Mouse (Mus musculus) right cerebral cortex, postnatal 10 days (tissue): ENCODE results near the gene Zscan20.

Experiments
- DNase-seq, 2 experiments: peaks; one replicate each; pipeline ENCODE4 v3.0.0; 2021; ENCODE audit warnings: low spot score in 2 of 2

Gene Zscan20

DNA sequence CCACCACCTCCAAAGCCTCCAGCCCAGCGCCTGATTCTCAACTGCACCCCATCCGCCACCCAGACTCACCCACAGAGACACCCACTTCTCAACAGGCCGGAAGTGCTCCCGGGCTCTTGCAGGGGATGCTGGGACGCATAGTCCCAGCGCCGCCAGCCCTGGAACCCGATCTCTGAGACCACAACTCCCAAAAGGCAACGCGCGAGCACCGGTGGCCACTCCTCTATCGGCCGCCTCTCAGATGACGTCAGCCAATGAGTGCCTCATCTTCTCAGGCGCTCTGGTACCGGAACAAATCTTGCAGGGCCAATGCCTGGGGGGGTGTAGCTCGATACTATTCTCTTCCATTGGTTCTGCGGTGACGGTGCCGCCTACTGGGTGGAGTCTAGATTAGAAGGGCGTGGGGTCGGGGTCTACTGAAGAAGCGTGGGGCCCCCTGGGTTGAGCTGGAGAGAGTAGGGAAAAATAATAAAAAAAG lies at the start of gene Zscan20:
TSS of gene Zscan20 (minus strand) at position 174 of the 478 bp plus-strand sequence.
- peak; percentile 99 to 100 for DNase-seq

DNA sequence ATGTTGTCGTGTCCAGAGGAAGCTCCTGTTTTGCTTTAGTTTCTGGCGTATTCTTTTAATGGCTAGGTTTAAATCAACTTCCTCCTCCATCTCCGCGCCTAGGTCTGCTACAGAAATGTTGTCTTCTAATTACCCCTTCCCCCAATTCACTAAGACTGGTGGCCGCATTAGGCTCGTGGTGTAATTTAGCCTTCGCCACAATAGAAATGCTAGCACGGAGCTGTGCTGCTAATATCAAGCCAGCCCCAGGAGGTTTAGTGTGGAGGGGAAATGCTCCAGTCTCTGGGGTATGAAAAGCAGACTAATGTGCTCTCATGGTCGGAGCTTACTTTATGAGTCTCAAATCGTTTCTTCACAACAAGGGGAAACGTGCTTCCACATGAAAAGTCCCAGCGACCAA lies 45.5 kb upstream of the Zscan20 start:
- DNase-seq: no peak

DNA sequence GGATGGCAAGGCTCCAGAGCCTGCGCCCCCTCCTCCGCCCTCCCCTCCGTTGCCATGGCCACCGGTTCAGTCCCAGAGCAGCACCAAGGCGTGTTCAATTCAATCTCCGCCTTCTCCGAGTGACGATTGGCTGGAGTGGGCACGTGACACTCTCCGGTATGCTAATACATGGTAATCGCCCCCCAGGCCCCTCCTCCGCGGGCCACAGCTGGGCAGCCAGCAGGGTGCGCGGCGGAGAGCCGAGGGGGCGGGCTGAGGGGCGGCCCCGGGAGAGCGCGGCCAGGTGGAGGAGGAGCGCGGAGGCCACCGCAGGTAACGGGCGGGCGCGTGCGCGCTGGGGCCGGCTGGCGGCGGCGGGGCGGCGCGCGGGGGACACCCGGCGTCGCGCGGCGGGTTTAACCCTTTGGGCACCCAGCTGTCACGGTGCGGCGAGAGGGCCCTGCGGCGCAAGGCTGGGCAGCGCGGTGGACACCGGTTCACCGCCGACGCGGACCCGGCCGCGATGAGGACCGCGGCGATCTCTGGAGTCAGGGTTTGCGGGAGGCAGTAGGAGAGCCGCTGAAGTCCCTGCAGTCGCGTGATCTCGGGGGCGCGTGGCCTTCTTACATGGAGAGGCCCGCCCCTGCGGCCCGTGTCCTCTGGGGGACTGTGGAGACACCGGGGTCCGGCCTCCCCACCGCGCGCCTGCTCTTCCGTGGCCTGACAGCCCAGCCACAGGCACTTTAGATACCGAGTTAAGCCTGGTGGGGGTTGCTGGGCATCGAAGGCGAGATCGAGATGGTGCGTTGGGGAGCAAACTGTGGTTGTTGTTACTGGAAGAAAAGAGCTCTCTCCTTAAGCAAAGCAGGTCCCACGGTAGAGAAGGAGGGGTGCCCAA lies 44.8 kb upstream of the Zscan20 start, which contains the start of gene Phc2:
TSS of gene Phc2 (plus strand) at position 198 of the 877 bp plus-strand sequence.
- DNase-seq: peak; percentile 98 to 99

GRCm38 (mm10) chr4:128652584-128653298 lies 42.8 kb upstream of the Zscan20 start:
- DNase-seq: no peak

DNA sequence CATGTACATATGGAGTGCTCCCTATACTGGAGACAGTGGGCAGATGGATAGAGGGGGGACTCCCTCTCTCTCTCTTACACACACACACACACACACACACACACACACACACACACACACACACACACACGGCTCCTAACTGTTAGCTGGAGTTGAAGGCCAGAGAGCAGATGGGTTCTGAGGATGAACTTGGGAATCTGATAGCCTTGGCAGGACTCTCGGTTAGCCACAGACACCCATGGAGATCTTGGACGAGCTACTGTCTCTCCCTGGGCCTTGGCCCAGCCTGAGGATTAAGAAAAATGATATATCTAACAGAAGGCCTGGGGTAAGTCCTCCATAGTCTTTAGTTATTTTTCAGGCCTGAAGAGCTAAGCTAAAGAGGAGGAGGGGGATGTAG lies 41.6 kb upstream of the Zscan20 start:
- DNase-seq: no peak

DNA sequence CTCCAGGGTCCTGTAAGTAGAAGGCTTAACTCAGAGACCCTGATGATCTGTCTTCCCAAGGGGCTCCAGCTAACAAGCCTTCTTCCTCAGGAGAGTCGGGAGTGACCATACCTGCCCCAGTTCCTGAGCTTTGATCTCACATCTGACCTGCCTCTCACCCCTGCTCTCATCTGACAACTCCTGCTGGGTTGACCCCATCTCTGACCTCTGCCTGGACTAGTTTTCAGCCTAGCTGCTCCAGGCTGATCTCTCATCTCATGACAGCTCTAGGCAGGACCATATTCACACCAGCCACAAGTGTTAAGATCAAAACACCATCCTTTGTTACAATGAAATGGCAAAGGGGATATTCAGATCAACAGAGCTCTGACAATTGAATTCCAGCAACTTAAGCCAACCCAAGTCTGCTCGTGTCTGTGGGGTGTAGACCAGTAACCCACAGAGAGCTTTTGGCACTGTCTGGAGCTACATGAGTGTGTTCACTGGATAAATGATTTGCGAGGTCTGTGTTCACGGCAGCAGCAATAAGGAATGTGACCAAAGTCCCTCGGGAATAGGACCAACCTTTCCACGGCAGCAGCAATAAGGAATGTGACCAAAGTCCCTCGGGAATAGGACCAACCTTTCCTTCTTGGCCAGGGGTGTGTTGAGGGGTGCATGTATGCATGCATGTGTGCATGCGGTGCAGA lies 38.8 kb upstream of the Zscan20 start:
- DNase-seq: no peak

- no peak for DNase-seq
Observed at GRCm38 (mm10) chr4:128646762-128647161, 36.9 kb upstream of the Zscan20 start.

DNA sequence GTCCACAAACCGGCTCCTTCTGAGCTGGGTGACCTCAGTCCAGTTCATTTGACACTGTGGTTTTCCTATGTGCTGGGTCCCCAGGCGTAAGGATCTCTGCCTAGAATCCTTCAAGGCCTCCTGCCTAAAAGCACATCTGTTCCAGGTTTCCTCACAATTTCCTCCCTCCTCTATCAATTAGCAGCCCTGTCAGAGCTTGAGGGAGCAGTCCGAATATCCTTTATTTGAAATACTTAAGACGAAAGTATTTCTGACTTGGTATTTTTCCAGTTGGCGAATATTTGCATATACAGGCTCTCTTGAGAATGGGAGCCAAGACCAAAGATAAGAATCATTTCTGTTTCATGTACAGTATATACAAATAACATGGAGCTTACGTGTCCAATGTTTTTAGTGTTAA lies 36.0 kb upstream of the Zscan20 start:
- no peak for DNase-seq

DNA sequence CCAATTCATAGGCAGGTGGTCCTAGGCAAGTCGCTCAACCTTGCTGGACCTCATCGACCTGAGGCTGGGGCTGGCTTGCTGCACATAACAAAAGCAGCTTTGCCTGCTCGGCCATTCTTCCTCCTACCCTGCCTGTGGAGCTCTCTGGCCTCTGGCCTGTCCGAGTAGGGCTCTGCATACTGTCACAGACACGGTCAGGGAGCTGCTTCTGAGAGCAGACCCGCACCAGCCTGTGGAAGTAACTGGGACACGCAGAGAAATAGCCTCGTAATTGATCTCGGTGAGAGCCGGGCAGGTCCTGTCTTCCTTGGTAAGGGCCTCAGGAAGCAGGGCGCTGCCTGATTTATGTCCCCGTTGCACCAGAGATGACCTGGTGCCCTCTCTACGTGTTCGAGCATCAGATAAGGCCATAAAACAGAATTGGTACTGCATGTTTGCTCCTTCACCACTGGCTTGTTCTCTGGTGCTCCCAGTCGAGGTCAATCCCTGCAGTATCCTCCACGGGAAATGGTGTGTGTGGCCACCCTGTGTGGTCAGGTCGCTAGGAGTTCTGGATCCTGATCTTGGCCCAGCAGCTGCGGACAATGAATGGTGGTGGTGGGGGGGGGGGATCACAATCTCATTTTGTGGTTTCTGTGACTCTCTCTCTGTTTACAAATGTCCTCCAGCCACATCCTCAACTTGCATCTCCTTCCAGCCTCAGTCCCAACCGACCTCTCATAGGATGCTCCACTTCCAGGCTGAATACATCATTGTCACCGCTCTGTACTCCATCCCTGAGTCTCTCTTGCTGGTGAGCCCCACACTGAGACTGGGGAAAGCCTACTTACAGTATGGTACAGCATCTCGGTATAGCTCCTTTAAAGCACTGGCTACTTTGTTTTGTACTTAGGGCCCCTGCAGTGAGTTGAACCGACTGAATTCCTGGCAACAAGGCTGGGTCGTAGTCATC lies 32.1 kb upstream of the Zscan20 start:
- no peak for DNase-seq

DNA sequence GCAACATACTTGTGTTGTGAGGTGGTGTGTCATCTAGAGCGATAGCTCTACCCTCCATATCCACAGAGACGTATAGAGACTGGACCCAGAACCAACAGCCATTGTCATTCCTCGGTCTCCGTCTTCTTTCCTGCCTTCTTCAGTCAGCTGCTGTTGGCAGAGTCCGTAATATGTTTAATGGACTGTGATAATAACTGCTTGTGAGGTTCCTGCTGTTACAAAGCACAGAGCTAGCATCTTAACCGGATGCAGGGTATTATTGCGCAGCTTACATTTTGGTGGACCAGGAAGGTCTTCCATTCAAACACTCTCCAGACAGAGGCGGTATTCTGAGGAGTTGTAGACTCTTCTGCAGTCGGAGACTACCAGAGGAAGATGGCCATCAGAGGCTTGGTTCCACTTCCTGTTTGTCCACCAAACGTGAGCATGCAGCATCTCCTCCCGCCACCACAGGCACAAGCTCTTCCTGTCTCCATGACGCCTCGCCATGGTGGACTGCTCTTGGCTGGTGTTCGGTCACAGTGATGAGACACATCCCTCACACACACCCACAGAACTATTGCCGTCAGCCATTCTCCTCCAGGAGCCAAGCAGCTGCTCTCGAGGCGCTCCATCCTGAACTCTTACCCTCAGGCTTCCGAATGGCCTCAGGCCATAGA lies 28.5 kb upstream of the Zscan20 start:
- peak in 1 of 2 experiments; percentile 31 for DNase-seq

DNA sequence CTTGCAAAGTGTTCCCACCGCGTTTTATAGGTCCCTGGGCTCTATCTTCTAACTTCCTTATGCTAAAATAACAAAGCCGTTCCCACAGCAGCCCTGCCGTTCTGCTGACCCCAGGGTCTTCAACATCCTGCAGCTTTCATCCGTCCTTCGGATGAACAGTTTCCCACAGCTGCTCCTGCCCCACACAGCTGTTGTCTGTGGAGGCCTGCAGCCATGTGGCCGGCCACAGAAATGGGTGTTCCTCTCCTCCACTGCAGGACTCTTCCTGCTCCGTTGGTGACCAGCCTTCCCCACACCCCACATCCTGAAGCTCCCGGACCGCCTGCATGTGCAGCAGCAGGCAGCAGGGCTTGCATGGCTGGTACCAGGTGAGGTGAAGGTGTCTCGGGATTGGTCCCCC lies 27.4 kb upstream of the Zscan20 start:
- DNase-seq: no peak

- DNase-seq: no peak
Observed at GRCm38 (mm10) chr4:128635894-128636585, 26.1 kb upstream of the Zscan20 start.

DNA sequence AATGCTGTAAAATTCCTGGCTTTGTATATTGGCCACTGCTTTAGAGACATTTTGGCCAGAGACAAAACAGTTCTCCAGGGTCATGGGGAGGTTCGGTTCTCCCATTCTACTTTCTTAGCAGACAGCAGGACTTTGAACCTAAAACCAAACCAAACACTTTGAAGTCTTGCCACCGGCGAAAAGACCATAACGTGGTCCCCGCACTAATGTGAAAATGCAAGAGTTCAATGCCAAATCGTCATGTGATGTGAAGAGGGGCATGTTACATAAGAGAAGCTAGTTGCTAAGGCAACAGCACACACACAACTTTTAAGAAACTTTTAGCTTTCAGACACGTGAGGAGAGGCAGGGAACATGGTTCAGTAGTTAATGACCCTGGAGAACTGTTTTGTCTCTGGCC lies 25.6 kb upstream of the Zscan20 start:
- DNase-seq: no peak

DNA sequence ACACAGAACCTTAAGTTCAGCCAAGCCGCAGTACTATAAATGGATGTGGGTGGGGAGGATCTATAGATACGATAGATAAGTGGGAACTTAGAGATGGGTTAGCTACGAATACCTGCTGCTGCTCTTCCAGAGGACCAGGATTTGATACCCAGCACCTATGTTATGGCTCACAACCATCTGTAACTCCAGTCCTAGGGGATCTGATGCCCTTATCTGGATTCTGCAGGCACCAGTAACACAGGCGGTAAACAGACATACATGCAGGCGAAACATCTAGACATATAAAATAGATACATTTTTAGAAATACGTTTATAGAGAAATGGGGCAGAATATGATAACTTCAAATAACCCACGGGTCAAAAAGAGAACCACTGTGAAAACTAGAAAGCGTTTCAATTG lies 11.2 kb upstream of the Zscan20 start:
- DNase-seq: no peak

GRCm38 (mm10) chr4:128620572-128620971 lies 10.7 kb upstream of the Zscan20 start:
- DNase-seq: no peak

DNA sequence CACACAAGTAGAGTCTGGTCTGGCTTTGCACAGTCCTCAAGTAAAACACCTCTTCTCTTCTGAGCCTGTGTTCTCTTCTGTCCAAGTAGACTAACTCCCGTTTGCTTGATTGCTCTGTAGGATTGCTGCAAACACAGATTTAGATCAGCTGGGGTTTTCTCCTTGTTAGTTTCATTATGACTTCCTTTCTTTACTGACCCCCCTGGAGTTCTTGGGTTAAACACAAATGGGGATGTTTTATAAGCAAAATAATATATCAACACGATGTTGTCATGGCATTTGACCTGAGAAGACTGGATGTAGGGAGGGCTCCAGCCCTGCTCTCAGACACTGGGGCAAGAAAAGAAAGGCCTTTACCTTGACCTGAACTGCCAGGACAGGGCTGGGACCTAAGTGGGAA lies 9.1 kb upstream of the Zscan20 start:
- DNase-seq: no peak

- DNase-seq: no peak
Observed at GRCm38 (mm10) chr4:128618246-128618911, 8.5 kb upstream of the Zscan20 start, which contains the start of gene Tlr12. Gene Tlr12, minus strand, starts transcription at chr4:128618619.

DNA sequence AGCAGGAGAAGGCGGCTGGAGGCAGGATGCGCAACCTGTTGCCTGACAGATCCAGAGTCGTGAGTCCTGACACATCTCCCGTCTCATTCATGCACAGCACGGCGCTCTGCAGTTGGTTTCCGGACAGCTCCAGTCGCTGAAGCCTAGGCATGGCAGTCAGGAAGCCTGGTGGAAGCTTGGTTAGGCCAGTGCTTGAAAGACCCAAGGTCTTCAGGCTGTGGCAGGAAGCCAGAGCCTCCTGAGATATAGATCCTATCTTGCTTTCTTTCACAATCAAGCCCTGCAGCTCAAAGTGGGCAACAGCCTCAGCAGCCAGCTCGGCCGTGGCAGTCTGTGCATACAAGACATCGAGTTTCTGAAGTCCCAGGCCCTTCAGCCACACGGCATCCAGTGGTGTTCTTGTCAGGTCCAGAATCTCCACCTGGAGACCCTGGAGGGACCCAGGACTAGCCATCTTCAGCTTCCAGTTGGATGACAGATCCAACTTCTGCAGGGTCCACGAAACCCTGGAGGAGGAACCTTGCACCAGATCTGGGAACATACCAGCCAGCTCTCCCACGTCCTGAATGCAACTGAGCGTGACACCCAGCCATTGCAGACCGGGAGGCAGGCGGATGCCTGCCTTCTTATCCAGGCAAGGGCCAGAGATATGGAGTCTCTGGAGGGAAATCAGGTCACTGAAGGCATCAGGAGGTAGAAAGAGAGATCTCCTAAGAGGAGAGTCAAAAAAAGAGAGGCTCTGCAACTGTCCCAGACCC lies 7.6 kb upstream of the Zscan20 start:
- peak in 1 of 2 experiments; percentile 34 for DNase-seq
